Mouse (Mus musculus): ENCODE data around the gene Sik2.

DNA sequence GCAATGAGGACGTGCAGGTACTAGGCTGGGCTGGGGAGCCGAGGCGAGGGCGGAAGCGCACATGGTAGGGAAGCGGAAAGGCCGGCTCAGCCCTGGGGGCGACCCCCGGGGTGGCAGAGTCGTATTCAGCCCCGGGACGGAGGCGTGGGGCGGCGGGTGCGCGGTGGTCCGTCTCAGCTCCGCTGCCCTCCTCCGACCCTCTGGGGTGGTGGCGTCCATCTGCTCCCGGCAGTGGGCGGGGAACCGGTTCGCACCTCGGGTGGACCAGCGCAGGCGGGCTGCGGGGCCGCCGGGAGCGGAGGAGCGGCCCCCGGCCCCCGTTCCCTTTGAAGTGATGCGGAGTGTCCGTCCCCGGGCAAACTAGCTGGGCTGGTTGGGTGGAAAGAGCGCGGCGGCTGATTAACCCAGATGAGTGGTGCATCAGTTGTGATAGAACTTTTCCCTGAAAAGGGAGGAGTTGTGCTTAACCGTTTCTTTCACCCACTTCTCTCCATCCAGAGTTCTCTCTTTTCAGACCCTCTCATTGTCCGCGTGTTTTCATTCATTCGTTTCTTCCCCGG is 151.7 kb downstream of the Sik2 start:
- TF ChIP-seq POLR2A (IDR thresholded peaks at IDR 0.05; ENCODE audit: control insufficient read depth in 1 of 2, insufficient read depth in 1 of 2, low read depth in 1 of 2, low read length in 2 of 2, poor library complexity in 1 of 2) (no peak), RCOR1 (IDR thresholded peaks at IDR 0.05; ENCODE audit: low read depth, low read length) (no peak), HCFC1 (IDR thresholded peaks at IDR 0.05; ENCODE audit: low read depth, low read length) (no peak)

Measured in MEL (cell line).